Mouse (Mus musculus): ENCODE results near the gene Actr5.

Gene Actr5

DNA sequence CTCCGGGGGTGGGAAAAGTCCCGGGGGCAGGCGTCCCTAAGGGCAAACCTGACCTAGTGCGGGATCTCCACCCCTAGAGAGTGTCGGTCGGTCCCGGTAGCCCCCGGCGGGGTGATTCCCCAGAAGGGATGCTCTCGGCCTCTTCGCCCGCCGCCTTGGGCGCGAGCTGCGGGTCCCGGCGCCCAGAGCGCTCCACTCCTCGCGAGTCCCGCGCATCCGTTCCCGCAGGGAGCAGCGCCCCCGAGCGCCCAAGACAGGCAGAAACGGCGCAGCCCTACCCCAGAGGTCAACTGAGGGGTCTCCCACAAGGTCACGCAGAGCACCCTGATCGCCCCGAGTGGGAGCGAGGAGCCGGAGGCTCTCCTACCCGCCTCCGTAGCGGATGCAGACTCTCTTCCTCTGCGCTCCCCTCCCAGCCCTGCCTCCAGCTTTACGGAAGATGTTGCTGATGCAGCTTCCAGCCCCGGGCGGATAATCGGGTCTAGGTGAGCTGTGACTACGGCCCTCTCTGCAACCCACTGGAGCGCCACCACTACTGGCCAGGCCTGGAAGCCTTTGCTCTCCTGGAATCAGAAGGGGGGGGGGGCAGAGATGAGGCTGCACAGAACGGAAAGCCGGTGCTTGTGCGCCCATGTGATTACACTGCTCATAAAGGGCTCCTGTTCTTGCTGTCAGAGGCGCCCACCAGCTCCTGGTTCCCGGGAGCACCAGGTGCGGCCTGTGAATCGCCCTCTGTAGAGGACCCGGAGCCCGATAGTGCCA is 43.2 kb downstream of the Actr5 start:
- peak; percentile 50 for DNase-seq

DNA sequence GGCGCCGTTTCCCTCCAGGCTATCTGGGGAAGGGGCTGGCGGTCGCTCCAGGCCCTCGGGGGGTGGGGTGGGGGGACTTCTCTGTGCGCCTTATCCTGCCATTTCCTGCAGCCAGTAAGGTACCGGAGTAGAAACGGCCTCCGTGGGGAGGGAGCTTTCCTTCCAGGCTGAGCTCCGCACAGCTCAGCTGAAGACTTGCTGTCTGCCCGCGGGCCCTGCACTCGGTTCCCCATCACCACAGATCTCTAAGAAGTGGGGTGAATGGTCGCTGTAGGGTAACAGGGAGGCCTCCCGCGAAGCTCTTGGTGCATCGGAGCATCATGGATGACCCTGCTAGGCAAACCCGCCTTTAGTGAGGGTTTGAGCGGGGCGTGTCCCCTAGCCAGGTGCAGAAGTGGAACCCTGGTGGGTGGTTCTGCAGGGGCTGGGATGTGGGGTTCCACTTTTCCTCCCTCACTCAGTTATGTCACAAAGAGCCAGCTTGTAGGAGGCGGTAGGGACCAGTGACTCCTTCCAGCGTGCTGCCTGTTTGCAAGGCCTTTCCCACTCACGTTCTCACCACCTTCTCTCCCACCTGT is 43.8 kb downstream of the Actr5 start:
- no peak for DNase-seq

DNA sequence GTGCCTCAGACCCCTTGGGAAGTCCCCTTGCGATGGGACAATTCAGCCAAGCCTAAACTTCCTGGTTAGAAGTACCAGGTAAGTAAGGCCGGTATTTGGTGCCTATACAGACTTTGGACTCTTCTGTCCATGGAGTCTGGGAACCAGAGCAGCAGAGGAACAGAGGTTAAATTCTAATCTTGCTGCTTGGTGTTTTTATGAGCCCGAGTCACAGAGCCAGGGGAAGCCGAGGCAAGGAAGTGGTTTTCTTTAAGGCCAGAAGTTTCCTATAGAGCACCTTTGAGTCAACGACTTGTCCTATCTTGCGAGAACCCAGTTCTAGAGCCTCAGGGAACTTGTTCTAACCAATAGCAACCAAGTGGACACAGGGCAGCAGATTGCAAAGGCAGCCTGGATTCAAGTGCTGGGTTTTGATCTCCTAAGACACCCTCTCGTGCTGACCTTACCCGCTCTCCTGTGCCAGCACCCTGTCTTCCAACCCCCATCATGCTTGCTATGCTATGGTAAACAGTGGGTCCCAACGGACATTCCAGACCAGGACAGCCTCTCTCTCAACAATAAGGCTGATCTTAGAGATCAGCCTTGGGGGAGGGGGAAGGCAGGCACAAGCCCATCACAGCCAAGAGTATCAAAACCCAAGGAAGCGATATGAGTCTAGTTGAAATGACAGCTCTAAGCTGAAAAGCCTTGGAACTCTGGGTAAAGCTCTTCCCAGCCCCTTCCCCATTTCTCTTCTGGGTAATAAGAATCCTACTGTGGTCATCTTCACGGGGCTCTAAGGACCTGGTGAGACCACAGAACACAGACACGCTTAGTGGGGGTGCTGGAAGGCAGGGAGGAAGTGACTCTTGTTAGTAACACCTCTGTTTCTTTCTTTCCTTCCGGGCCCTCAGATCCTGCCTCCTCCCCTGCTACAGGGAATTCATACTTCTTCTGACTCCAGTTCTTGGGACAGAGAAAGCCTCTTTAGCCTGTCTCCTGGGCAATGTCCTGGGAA is 44.8 kb downstream of the Actr5 start:
- no peak for DNase-seq

DNA sequence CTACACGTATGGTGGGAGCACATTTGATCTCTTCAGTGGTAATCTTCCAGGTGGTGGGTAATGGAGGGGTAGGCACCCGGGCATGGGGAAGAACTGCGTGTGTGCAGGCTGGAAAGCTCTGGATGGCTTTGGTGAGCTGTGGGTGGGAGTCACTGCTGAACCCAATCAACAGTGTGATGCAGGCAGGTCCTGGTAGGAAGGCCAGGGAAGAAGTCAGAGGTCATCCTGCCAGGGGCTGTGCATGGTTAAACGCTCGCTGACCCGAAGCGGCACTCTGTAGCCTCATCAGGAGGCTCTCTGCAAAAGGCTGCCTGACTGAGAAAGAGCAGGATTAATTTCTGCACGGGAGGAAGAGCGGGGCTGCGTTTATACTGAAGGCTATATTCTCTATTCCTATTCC is 45.9 kb downstream of the Actr5 start:
- DNase-seq = peak; percentile 76

DNA sequence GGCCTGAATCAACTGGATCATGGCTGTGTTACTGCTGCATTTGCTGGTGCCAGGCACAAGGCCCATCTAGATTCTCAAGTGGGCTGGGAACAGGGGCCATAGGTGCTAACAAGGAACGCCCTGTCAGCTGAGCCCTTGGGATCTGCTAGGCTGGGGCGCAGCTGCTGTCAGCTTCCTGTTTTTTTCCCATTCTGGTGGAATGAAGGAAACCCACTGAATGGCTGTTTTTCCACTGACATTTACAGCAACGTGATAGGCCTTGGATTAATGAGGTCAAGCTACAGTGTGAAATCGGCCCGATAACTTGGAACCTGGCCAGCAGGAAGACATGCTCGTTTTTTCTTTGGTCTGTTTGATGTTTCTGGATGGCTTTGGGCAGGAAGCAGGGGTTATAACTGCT is 48.1 kb downstream of the Actr5 start:
- peak; percentile 85 for DNase-seq

DNA sequence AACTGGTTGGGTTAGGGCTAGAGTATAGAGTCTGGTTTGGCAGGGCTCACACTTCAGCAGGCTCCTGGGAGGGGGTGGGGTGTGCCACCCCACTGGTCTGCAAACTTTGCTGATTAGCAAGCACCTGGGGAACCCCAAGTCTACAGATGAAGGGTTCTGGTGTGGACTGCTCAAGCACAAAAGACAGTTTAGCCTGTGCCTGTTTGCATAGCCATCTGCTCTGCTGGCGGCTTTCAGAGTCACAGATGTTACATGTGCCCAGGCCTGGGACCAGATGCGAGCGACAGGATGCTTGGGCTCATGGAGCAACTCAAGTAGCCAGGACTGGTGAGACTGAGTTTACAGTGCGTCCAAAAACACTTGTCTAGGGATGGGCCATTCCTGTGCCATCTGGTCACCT is 48.8 kb downstream of the Actr5 start:
- DNase-seq = no peak

DNA sequence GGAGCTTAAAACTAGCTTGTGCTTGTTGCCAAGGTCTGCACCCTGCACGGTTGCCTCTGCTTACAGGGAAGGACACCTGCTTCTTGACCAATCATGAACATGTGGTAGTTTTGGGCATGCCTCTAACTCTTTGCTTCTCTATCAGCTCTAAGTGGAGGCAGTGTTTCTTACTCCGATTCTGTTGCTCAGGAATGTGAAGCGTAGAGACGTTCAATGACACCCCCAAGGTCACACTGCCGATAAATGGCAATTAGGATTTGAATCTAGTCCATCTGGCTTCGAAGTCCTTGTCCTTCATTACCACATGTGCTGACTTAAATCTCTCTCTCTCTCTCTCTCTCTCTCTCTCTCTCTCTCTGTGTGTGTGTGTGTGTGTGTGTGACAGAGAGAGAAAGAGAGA is 49.4 kb downstream of the Actr5 start:
- no peak for DNase-seq

DNA sequence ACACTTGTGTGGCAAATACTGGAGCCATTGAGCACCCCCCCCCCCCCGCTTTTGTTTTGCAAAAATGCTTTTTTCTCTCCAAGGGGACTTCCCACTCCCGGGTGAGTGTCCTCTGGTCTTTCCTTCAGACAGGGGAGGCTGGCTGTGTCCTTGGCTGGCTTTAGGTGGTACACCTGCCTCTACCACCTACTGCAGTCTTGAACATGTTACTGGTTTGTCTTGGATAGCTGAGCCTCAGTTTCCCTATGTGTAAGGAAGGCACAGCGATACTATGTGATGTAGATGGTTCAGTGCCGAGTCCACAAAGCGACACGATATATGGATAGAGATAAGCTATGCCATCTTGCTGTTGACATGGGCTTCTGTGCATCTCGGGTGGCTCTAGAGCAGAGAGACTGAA is 50.1 kb downstream of the Actr5 start:
- no peak for DNase-seq

DNA sequence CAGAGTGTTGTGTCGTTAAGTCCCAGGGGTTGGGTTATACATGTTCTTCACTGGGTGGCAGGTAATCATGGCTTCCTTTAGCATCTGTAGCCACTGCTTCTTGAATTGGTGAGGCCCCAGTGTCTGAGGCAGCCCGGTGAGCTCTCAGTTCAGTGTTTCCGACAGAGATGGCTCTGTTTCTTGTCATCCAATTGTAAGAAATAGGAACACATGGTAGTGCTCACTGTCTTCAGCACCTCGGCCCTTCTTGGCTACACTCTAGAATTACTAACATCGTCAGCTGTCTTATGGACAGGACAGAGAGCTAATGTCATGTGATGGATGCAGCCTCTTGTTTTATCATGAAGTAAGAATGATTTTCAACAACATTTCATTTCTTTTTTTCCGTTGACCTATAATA is 50.5 kb downstream of the Actr5 start:
- no peak for DNase-seq

DNA sequence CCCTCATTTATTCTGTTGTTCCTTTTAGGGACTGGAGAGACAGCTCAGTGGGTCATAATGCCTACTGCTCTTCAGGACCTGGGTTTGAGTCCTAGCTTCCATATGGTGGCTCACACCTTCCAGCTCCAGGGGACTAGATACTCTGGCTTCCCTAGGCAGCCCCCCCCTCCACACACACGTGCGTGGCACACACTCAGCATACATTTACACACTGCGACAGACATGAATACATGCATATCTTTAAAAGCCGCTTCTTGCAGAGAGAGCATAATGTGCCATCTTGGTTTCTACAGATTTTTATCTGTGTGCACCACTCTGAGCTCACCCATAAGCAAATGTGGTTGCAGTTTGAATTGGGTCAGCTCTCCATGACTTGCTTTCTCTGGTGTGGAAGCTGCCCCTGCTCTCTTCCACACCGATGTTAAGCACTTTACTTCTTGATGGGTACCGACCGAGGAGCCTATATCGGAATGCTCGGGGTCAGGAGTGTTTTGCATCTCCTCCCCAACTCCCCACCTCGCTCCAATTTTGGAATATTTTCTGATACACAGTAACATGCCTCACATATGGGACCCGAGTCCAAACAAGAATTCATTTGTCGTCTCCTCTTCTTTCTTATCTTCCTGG is 51.3 kb downstream of the Actr5 start:
- no peak for DNase-seq

DNA sequence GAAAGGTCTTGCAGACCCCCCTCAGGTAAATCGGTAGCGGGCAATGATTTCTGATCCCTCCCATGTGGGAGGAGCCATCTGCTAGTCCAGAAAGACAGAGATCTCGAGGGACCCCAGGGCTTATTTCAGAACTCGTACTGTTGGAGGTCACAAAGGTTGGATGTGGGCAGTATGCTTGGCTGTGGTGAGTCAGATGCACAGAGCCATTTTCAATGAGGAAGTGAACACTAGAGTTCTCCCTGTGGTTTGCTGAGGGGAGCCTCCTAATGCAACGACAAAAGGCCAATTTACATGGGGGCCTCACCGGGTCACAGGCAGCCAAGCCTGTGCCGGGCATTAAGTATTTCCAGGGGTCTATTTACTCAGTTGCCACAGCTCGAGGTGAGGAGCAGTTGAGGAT is 53.3 kb downstream of the Actr5 start:
- DNase-seq = no peak

DNA sequence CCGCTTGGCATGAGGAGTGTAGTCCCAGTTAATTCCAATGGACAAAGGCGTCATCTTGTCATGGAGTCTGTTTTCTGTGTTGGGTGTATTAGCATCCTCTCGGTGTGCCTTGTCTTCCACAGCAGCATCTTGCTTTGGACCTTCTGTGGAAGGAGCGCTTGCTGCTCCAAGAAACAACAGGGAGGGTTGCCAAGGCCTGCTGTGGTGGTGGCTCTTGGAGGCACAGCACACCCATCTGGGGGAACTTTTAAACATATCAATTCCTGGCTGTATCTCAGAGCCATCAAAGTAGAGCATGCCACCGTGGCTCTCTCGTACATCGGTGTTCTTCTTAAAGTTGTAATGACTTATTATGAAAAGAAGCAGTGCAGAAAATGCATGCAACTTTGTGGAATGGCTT is 54.4 kb downstream of the Actr5 start:
- DNase-seq = no peak

DNA sequence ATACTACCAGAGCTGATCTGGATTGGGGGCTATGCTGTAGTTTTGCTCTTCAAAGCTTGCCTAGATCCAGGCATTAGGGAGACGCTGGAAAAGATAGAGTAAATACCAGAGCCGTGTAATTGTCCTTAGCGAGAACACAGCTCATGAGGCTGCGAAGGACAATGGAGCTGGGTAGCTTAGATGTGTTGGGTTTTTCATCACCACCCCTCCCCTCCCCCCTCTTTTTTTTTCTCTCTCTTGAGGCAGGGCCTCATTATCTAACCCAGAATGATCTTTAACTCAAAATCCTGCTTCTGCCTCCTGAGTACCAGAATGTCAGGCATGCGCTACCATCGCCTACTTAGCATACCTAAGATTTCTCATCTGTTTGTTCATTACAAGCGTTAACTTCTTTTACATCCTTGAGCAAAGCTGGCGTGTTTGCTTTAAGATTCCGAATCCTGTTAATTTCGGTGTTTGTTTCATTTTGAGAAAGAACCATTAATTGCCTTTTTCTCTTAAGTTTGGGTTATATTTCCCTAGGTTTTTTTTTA is 55.7 kb downstream of the Actr5 start:
- DNase-seq = no peak

DNA sequence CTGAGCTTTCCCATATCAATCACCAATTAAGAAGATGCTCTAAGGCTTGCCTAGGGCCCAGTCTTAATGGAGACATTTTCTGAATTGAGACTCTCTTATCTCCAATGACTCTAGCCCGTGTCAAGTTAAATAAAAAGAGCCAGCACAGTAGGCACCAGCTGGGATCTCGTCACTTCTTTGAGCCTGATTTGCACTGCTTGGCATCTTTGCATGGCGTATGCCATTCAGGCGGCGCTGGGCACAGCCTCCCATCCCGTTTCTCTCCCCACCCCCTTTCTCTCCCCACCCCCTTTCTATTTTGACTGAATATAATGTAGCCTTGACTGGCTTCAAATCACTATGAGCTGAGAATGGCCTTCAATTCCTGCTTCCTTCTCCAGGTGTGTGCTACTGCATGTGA is 57.0 kb downstream of the Actr5 start:
- DNase-seq = no peak

DNA sequence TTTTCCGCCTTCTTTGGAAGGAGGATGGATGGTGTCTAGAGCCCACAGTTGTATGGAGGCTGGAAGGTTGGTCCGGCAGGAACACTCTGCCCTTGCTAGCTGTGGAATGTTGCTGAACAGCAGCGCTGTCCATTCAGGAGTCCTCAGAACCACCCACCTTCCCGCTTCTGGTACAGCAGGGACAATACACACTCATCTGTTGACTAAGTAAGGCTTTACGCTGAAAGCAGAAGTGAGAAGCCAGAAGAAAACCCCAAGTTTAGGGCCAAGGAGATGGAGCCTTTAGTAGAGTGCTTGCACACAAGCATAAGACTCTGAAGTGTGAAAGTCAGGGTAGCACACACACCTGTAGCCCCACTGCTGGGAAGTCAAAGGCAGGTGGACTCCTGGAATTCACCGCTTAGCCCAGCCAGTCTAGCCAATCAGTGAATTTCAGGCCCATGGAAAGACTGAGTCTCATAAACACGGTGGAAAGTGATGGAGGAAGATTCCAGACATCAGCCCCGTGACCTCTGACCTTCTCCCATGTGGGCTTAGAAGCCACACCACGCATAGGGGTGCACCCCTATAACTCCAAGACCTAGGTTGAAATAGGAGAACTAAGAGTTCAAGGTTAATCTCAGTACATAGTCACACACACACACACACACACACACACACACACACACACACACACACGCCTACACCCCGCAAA is 57.8 kb downstream of the Actr5 start:
- DNase-seq = no peak

DNA sequence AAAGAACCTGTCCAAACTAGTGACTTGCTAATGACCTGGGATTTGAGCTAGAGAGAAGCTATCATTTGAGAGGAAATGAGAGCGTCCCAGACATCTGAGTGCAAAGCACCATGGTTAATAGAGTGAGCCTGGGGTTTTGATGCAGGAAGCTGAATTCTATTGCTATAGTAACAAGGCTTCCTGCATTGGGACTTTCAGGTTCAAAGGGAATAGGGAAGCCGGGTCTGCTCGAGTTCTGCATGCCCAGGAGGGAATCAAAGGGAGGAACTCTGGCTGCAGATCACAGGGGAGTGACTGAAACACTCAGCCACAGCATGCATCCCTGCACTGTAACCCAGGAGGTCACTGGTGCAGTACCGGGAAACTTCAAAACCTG is 58.3 kb downstream of the Actr5 start:
- DNase-seq = no peak

DNA sequence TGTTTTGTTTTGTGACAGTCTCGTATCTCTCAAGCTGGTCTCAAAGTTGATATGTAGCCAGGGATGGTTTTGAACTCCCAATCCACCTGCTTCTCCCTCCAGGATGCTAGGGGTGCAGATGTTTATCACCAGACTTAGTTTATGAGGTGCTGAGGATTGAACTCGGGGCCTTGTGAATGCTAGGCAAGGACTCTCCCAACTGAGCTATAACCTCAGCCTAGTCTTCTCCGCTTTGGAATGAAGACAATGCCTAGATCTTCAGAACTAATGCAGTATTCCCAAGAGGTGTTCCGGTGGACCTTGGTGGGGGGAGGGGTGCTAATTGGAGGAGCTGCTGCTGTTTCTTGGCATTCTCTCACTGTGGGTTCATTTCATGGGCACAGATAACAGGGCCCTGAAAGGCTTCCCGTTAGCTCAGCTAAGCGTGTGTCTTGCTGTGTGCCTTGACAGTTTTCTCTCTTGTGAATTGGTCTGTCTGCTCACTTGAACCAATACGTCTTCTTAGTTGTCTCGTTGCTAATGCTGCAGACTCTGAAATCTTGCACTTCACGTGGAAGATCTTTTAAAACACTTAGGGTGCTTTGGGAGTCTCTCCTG is 59.7 kb downstream of the Actr5 start:
- DNase-seq = no peak

DNA sequence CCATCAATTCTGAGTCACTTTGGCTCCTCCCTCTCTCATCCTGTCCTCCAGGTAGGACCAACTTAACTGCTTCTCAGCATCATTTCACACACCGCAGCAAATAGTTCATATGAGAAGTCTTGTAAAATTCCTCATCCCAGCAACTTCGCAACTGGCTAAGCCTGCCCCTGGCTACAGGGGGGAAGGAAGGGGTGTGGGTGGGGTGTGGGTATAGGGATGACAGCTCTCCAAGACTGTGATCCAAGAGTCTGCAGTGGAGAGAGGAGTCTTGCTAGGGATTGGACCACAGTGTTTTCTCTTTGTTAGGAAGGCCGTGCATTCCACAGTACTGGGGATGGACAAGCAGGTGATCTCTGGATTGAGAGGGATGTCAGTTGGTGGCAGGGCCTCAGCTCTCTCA is 60.2 kb downstream of the Actr5 start:
- no peak for DNase-seq

DNA sequence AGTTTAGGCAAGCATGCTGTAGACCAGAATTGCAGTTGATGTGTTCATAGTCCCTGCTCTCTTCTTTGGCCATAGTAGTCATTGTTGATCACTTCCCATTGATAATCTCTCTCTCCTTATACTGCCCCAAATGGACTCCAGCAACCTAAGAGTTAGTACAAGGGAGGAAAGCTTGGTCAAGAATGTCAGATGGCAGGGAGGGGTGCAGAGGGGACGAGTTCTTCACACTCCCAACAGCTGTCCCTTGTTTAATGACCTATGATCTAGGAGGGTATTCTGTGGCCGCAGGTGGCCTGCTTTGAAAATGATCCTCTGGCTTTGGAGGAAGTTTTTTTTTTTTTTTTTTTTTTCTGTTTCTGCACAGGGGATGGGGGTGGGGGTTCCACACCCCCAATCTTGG is 61.7 kb downstream of the Actr5 start:
- DNase-seq = no peak

DNA sequence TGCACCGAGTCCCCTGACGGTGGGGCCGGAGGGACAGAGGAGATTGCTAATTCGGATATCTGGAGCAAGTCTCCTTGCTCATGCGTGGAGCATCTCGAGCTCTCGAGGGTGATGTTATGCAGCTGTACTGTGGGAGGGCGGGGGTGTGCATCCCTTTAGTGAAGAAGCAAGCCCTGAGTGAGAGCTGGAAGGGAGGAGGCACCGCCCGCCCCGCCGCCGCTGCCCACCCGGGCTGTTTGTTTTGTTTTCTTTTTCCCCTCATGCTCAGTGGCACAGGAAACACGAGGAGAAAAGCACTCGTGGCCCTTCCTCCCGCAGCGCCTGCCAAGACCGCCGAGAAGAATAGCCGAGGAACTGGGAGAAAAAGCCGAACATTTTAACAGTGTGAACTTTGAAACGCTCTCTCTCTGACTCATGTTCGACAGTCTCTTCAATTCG is 63.1 kb downstream of the Actr5 start:
- DNase-seq = peak; percentile 85

All from kidney, postnatal 14 days (tissue).